Mouse (Mus musculus) E14TG2a.4 (cell line): Measurements from ENCODE around the gene Timm8a2.
"Not testable (repeated sequence)": the region's sequence is repeated elsewhere in the genome, so short reads cannot be mapped to it uniquely, and the experiment has no call there.

Experiments used
- H3K27me3 ChIP-seq: 2 replicates; pipeline ENCODE4 v1.6.1; 2014; ENCODE audit warnings: low read length, control low read depth; ENCODE audit not compliant: insufficient read depth
- H3K36me3 ChIP-seq: 2 replicates; pipeline ENCODE4 v1.6.1; 2014; ENCODE audit warnings: low read length, control low read depth; ENCODE audit not compliant: insufficient read depth
- H3K4me1 ChIP-seq: replicated peaks from 2 replicates; pipeline ENCODE4 v1.6.1; 2014; ENCODE audit warnings: low read depth, low read length, control low read depth
- H3K4me3 ChIP-seq: replicated peaks from 2 replicates; pipeline ENCODE4 v1.5.1; 2014; ENCODE audit warnings: mild to moderate bottlenecking, low read length
- H3K9me3 ChIP-seq: 2 replicates; pipeline ENCODE4 v1.6.1; 2014; ENCODE audit warnings: low read length, control low read depth
- CTCF ChIP-seq: conservative IDR thresholded peaks from 2 replicates; pipeline ENCODE4 v1.5.1; 2014; ENCODE audit warnings: low read length
- NANOG ChIP-seq: IDR thresholded peaks from 2 replicates; pipeline ENCODE4 v1.6.1; 2014; ENCODE audit warnings: borderline replicate concordance, low read length, mixed read lengths
- POU5F1 ChIP-seq: IDR thresholded peaks from 2 replicates; pipeline ENCODE4 v1.6.1; 2014; ENCODE audit warnings: low read length, borderline replicate concordance

Gene Timm8a2

GRCm38 (mm10) chr14:122057941-122058346 is 23.5 kb downstream of the Timm8a2 start:
- TF ChIP-seq CTCF = no peak
- Histone ChIP-seq H3K4me3 (no peak overlapping the region), H3K4me1 (peaks cover 11% of the 10 kb centered on the region)

DNA sequence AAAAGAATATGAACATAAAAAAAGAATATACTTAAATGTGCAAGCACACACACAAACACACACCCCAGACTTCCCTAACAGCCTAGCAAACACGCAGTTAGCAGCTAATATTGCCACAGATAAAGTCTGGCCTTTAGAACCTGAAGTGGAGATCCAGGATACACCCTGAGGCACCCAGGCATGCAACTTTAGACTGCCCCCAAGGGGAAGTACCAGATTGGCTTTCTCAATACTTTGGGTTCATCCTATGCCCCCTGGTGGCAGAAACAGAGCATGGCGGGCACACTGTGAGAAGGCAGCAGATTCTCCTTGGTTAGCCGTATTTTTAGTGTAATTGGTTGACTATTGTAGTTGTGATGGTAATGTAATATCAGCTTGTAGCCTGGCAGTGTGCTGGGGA is 26.2 kb downstream of the Timm8a2 start:
- TF ChIP-seq NANOG = no peak
- peak; percentile 96 for TF ChIP-seq CTCF

More at GRCm38 (mm10) chr14:122057941-122058346, 23.5 kb downstream of the Timm8a2 start:
- 0 out of 2 replicates have a peak, but pooled peaks cover 7% of the 10 kb centered on the region for H3K27me3 ChIP-seq
- H3K36me3 ChIP-seq = no peaks in the 10 kb centered on the region
- no peaks in the 10 kb centered on the region for H3K9me3 ChIP-seq

GRCm38 (mm10) chr14:122061376-122061775 is 26.9 kb downstream of the Timm8a2 start:
- H3K4me3 ChIP-seq = no peak overlapping the region
- 0 out of 2 replicates have a peak, but pooled peaks cover 5% of the 10 kb centered on the region for H3K27me3 ChIP-seq
- H3K36me3 ChIP-seq = no peaks in the 10 kb centered on the region
- no peak for TF ChIP-seq NANOG
- TF ChIP-seq POU5F1 = no peak
- TF ChIP-seq CTCF = no peak
- H3K4me1 ChIP-seq = peaks cover 11% of the 10 kb centered on the region
- H3K9me3 ChIP-seq = no peaks in the 10 kb centered on the region

More for the DNA sequence above, 26.2 kb downstream of the Timm8a2 start:
- H3K36me3 ChIP-seq = no peaks in the 10 kb centered on the region
- 0 out of 2 replicates have a peak, but pooled peaks cover 7% of the 10 kb centered on the region for H3K27me3 ChIP-seq
- no peaks in the 10 kb centered on the region for H3K9me3 ChIP-seq
- peaks cover 11% of the 10 kb centered on the region for H3K4me1 ChIP-seq
- no peak overlapping the region for H3K4me3 ChIP-seq

DNA sequence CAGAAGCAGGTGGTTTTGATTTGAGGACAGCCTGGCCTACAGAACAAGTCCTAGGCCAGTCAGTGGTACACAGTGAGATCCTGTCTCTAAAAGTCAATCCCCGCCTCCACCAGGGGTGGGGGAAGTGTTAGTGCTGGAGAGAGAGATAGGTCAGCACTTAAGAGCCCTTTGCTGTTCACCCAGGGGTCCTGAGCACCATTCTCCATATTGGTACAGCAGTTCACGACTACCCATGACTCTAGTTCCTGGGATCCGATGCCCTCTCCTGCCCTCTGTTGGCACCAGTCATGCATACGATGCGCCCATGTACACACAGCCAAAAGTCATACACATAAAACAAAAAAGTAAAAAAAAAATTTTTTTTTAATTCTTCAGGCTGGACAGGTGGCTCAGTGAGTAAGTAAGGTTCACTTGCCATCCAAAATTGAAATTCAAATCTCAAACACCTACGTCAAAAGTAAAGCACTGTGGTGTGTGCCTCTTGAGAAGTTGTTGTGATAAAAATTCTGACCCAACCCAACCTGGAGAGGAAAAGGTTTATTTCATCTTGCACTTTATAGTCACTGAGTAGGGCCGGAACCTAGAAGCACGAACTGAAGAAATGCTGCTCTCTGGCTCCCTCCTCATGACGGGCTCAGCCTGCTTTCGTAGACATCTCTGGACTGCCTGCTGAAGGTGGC is 28.1 kb downstream of the Timm8a2 start:
- TF ChIP-seq POU5F1 = no peak
- no peak for TF ChIP-seq NANOG
- TF ChIP-seq CTCF = no peak
- no peak overlapping the region for H3K4me3 ChIP-seq
- no peaks in the 10 kb centered on the region for H3K27me3 ChIP-seq
- peaks cover 11% of the 10 kb centered on the region for H3K4me1 ChIP-seq
- no peaks in the 10 kb centered on the region for H3K9me3 ChIP-seq
- H3K36me3 ChIP-seq = no peaks in the 10 kb centered on the region

- TF ChIP-seq NANOG (no peak), POU5F1 (no peak), CTCF (no peak)
- no peaks in the 10 kb centered on the region for H3K9me3 ChIP-seq
- H3K36me3 ChIP-seq = no peaks in the 10 kb centered on the region
- no peak overlapping the region for H3K4me3 ChIP-seq
- no peaks in the 10 kb centered on the region for H3K27me3 ChIP-seq
- peaks cover 2% of the 10 kb centered on the region; the same call in 1 of the 2 replicates for H3K4me1 ChIP-seq
Measured at GRCm38 (mm10) chr14:122063599-122063998, 29.1 kb downstream of the Timm8a2 start.

- Histone ChIP-seq H3K4me1 (no peaks in the 10 kb centered on the region), H3K36me3 (no peaks in the 10 kb centered on the region), H3K27me3 (0 out of 2 replicates have a peak, but pooled peaks cover under 1% of the 10 kb centered on the region), H3K4me3 (no peak overlapping the region), H3K9me3 (no peaks in the 10 kb centered on the region)
- TF ChIP-seq NANOG = no peak
- TF ChIP-seq CTCF = peak; percentile 74
- TF ChIP-seq POU5F1 = no peak
Measured at GRCm38 (mm10) chr14:122064519-122064918, 30.0 kb downstream of the Timm8a2 start.

DNA sequence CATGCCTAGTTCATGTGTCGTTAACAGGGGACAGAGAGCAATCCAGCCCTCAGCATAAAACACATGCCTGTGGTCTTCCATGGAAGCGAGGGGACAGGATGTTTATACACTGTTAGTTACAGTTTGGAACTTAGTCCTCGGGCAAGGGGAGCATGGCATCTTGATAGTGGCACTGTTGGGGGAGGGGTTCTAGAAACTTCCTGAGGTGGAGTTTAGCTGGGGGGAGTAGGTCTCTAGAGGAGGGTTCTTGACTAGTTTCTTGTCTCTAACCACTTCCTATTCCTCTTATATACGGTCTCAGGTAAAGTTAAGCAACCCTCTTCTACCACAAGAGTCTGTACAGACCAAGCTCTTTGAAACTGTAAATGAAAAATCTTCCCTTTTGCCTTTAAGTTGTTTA is 31.8 kb downstream of the Timm8a2 start:
- Histone ChIP-seq H3K4me1 (peaks cover 8% of the 10 kb centered on the region), H3K36me3 (no peaks in the 10 kb centered on the region), H3K4me3 (no peak overlapping the region), H3K27me3 (peaks cover 8% of the 10 kb centered on the region; the same call in 1 of the 2 replicates), H3K9me3 (no peaks in the 10 kb centered on the region)
- TF ChIP-seq NANOG (no peak), CTCF (no peak), POU5F1 (no peak)

DNA sequence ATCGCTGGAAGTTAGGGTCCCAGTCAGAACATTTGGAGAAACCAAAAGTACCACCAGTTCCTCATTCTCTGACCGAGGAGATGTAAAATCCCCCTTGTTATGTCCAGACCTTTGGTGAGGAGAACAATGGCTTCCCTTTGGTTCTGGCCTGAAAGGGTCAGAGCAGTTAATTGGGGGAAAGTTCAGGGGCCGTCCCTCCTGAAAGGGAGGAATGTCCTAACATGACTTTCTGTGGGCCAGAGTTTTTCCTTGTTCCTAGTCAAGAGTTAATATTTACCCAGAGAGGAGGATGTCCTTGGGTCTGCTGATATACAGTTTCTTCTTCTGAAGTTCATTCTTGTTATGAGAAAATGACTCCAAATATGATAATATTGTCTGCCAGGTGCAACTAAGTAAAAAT is 33.6 kb downstream of the Timm8a2 start:
- not testable (repeated sequence) for H3K36me3 ChIP-seq, H3K4me3 ChIP-seq, H3K4me1 ChIP-seq, H3K27me3 ChIP-seq, H3K9me3 ChIP-seq
